Mouse (Mus musculus) adrenal gland, postnatal 4 days (tissue): ENCODE measurements around the gene Washc1. TPM values are rescaled to one million over a fixed set of nuclear protein-coding genes. Genes with fewer than 3 reads are reported as not detected.
"Not testable (repeated sequence)": the region's sequence is repeated elsewhere in the genome, so short reads cannot be mapped to it uniquely, and the experiment has no call there.

Source experiments
- DNase-seq, 2 experiments: peaks; one replicate each; pipeline ENCODE4 v3.0.0; 2021 to 2022; ENCODE audit warnings: low spot score in 2 of 2, mixed read lengths in 2 of 2
- total RNA-seq, 2 experiments: library from RNA; stranded (reverse); gene quantifications; 2 replicates each; pipeline ENCODE4 v1.2.3; 2021

Gene Washc1
- total RNA-seq, 2 experiments from 2014 or later: 53.4 to 54.3 TPM

DNA sequence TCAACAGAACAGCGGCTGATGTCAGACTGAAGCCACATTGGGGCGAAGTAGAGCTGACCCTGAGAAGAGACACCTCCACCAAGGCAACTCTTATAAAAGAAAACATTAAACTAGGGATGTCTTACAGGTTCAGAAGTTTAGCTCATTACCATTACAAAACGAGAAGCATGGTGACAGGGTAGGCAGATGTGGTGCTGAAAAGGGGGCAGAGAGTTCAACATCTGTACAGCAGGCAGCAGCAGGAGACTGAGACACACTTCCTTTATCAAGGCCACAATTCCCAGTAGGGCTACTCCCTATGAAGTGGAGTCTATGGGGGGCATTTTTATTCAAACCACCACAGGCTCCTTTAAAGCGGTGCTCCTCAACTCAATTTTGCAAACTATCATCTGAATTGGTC is 3.1 kb upstream of the Washc1 start:
- DNase-seq: no peak

- no peak for DNase-seq
Observed at GRCm38 (mm10) chr17:66110746-66111145, 599 bp upstream of the Washc1 start.

DNA sequence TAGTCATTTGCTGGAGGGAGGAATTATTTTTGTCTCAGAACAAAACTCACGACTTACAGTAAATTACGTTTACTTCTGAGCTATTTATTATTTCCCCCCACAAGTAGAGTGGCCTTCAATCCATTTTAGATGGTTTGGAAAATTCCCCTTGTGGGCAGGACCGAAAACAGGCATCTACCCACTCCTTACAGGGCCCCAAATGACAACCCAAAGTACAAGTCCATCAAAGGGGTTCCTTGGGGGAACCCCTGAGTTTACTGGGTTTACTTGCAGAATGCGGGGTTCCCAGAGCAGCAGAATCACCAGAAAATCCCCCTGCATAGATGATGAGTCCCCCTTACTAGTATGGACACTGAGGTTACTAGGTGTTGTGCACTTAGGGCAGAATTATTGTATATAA is 821 bp downstream of the Washc1 start:
- no peak for DNase-seq

GRCm38 (mm10) chr17:66118991-66119390 is 7.6 kb downstream of the Washc1 start:
- DNase-seq: no peak

DNA sequence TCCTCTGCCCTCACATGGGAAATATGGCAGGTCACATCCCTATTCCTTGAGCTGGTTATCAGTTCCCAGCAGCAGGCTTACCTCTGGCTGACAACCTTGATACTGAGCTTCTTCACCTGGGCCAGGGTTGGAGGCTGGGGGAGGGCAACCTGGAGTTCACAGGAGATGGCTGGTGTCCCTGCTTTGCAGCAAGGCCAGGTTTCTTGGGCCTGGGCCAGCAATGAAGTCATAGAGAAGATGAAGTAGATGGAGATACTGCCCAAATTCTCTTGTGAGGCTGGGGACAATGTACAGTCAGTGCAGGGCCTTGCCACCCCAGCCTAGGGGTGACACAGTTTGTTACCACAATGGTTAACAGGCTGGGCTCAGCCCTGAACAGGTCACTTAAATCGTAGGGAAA is 9.4 kb downstream of the Washc1 start:
- DNase-seq: no peak

GRCm38 (mm10) chr17:66123066-66123815 is 11.9 kb downstream of the Washc1 start, which contains the start of gene Ddx11:
TSS of gene Ddx11 (plus strand) at chr17:66123520.
- DNase-seq: peak; percentile 89 to 91

GRCm38 (mm10) chr17:66123816-66124610 is 12.7 kb downstream of the Washc1 start:
- DNase-seq: no peak

DNA sequence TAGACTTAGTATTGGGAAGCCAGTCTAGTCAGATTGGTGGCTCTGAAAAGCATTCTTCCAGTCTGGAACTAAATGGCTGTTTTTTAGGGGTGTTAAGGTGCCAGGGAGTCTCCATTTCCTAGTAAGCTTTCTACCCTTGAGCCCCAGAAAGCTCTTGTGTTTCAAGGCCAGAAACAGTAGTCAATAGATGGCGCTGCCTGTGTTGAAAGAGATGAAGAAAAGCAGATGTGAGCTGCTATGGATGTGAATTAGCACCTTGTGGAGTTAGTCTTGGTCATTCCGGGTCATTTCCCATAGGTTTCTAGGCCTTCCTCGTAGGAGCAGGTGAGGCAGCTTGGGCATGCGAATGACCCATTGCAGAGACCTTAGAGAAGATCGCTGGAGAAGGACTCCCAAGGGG is 13.9 kb downstream of the Washc1 start:
- no peak for DNase-seq

DNA sequence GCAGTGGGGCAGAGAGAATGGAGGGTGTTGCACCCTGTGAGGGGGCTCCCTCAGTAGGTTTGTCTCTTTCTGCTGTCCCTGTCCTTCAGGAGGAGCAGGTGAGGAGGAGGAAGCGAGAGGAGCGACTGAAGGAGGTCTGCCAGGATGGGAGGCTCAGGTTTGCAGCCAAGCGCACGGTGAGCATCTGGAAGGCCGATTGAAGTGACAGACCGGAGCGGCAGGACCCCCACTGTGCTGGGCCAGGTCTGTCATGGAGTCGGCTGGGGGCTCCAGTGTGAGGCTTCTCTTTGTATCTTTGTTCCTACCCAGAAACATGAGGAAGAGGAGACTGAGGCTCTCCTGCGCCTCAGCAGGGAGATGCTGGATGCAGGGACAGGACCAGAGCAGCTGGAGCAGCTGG is 19.0 kb downstream of the Washc1 start:
- DNase-seq: no peak

- no peak for DNase-seq
Observed at GRCm38 (mm10) chr17:66131212-66131611, 19.9 kb downstream of the Washc1 start.

- not testable (repeated sequence) for DNase-seq
Observed at GRCm38 (mm10) chr17:66152706-66153662, 41.6 kb downstream of the Washc1 start.

DNA sequence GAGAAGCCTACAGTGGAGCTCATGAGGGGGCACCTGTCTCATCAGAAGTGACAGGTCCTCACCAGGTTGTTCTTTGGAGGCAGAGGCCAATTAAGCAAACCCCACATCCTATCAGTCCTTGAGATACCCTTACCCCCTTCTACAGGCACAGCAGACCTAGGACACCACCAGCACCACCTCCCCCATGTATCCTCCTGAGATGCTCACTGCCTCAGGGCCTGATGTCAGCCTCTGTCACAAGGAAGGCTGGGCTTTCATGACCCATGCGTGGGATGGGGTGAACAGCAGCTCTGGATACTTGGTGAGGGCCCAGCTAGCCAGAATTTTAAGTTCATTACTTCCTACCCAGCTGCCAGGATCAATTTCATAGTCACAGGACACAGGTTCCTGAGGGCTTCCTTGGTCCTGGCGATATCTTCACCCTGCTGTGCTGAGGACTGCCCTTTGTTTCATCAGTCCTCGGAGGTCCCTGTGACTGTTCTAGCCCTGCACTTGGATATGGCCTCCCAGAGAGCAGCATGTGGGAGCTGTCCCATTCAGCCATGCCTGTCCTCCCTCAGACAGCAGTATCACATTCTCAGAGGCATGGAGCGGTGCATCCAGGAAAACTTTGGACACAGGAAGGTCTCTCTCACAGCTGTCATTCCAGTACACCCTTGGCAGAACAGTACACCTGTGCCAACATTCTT is 42.5 kb downstream of the Washc1 start:
- DNase-seq: not testable (repeated sequence)

DNA sequence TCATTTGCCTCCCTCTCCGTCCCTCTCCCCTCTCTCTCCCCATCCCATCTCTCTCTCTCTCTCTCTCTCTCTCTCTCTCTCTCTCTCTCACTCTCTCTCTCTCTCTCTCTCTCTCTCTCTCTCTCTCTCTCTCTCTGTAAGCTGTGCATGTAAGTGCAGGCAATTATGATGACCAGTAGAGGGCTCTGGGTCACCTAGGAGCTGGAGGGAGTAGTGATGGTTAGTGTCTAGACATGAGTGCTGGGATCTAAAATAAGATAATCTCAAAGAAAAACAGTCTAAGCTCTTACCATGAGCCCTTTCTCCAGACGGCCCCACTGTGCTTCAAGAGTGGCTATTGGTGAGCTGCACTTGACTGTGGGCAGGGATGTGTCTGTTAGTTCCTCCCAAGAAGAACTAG is 43.5 kb downstream of the Washc1 start:
- DNase-seq: no peak

DNA sequence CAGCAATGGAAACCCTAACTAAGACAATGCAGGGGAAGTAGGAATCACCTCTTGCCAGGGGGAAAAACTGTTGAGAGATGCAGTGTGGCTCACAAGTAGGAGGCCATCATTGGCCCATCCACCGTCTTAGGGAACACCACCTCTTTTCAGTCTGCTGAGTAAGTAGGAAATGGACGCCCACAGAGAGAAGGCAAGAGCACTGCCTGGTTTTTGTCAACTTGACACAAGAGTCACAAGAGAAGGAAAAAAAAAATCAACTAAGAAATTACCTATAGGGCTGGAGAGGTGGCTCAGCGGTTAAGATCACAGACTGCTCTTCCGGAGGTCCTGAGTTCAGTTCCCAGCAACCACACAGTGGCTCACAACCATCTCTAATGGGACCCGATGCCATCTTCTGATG is 46.9 kb downstream of the Washc1 start:
- no peak for DNase-seq

DNA sequence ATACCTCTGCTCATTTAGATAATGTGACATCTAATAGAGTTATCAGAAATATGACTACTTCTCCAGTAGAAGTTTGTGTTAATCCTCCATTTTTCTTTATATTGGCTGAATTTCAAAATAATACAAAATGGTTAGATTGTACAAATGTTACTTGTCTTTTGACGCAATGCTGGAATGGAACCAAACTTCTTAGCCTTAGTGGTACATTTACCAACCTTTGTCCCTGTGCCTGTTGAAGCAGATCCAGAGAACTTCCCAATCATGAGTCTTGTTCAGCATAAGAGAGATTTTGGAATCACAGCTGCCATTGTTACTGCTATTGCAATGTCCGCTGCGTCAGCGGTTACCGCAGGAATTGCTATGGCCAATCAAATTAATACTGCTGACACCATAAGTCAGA is 55.8 kb downstream of the Washc1 start:
- not testable (repeated sequence) for DNase-seq

Other genes with a start within 250 kb of the Washc1 start
- 10 to 100 TPM; 39.7 to 46.0 TPM for gene Ralbp1, start 225.7 kb upstream of the Washc1 start, total RNA-seq
- gene Twsg1, start 160.3 kb upstream of the Washc1 start, total RNA-seq: 100 to 1,000 TPM; 114 to 117 TPM
- gene Ankrd12, start 34.5 kb upstream of the Washc1 start, total RNA-seq: 10 to 100 TPM; 25.8 to 31.0 TPM
- 100 to 1,000 TPM; 309 to 324 TPM for gene Ndufv2, start 10.0 kb upstream of the Washc1 start, total RNA-seq
- gene Ddx11, start 12.0 kb downstream of the Washc1 start, total RNA-seq: 10 to 100 TPM; 15.6 to 15.7 TPM